9 mouse cellular contexts compared by ENCODE assay signal in the genomic region with DNA sequence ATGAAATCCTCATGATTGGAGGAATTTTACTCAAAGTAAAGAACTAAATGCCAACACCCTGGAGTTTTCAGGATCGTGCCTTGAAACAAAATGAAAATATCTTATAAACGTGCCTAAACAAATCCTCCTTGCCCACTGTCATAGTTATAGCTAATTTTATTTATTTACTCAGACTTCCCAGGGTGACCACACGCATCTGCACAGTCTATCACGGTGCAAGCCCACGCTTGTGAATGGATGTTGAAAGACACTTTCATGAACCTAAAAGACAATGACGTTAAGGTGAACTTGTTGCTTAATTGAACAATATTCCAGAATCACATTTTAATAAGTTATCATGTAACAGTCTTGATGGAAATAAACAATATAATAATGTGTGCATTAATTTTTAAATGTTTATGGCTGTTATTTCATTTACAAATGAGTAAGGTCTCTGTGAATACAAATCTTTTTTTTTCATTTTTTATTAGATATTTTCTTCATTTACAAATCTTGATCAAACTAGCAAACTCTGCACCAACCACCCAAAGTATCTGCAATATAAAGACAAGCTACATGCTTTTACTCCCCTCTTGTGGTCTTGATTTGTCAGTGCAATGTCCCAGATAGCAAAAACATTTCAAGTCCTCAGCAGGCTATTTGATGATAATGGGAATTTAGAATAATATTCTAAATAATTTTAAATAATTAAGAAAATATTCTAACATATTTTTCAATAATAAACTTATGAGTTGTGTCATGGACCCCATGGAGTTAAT. TPM values are rescaled to one million over a fixed set of nuclear protein-coding genes. Genes with fewer than 3 reads are reported as not detected.
DNase-seq lines count a peak whose midpoint lies in the region; ATAC-seq and TF ChIP-seq lines count a peak whose summit lies in the region.
"Had no signal": no experiment of that assay in that cellular context is flagged by ENCODE, and none has a peak within 500 bp of the region (broad histone marks: within the 10 kb centered on the region; RNA-seq: fewer than 3 reads in every experiment).

No protein-coding gene starts in this region.

- no peak overlapping the region for H3K4me2 ChIP-seq in forebrain, embryonic 15.5 days (replicated peaks)
- no peak overlapping the region for H3K4me2 ChIP-seq in forebrain, embryonic 11.5 days (ENCODE audit: low read depth, low read length, severe bottlenecking)
- H3K4me2 ChIP-seq in liver, postnatal 0 days (ENCODE audit: low read depth, low read length): no peak overlapping the region
- H3K4me2 ChIP-seq in liver, embryonic 11.5 days: no peak overlapping the region
- H3K4me2 ChIP-seq in lung, embryonic 16.5 days (ENCODE audit: low read depth, low read length): no peak overlapping the region

- no peak overlapping the region for H3K27ac ChIP-seq in forebrain, embryonic 15.5 days (replicated peaks)
- no peak overlapping the region for H3K27ac ChIP-seq in forebrain, embryonic 11.5 days (ENCODE audit: low read depth, low read length)
- no peak overlapping the region for H3K27ac ChIP-seq in liver, postnatal 0 days (ENCODE audit: low read depth)
- H3K27ac ChIP-seq in liver, embryonic 11.5 days (ENCODE audit: low read depth, low read length): no peak overlapping the region
- H3K27ac ChIP-seq in lung, embryonic 16.5 days (ENCODE audit: low read length): no peak overlapping the region

- H3K9me3 ChIP-seq in forebrain, embryonic 15.5 days: no peaks in the 10 kb centered on the region
- H3K9me3 ChIP-seq in forebrain, embryonic 11.5 days (ENCODE audit: control insufficient read depth, low read length): no peaks in the 10 kb centered on the region
- H3K9me3 ChIP-seq in liver, postnatal 0 days (ENCODE audit: low read length): no peaks in the 10 kb centered on the region
- H3K9me3 ChIP-seq in liver, embryonic 11.5 days (ENCODE audit: control insufficient read depth, low read length): no peaks in the 10 kb centered on the region
- no peaks in the 10 kb centered on the region for H3K9me3 ChIP-seq in lung, embryonic 16.5 days (ENCODE audit: control insufficient read depth, low read length)

- peak; percentile 75 for ATAC-seq in forebrain, embryonic 15.5 days (replicated peaks)
- ATAC-seq in forebrain, embryonic 11.5 days (replicated peaks; ENCODE audit: low FRiP score): no peak
- ATAC-seq in liver, postnatal 0 days: no peak
- no peak for ATAC-seq in liver, embryonic 11.5 days (replicated peaks; ENCODE audit: low FRiP score)
- ATAC-seq in lung, embryonic 16.5 days (ENCODE audit: low read depth): peak; percentile 49; the same call in 1 of the 2 replicates

- DNase-seq in forebrain, embryonic 11.5 days (ENCODE audit: low spot score): no peak
- no peak for DNase-seq in liver, postnatal 0 days
- DNase-seq in liver, embryonic 11.5 days (ENCODE audit: low spot score): no peak
- DNase-seq in c-Kit-positive CD71-negative TER-119-negative erythroid progenitor cells, embryonic 14.5 days (ENCODE audit: low read depth): peak; percentile 25
- no peak for DNase-seq in gastrocnemius, adult 8-10 months (ENCODE audit: low spot score in 2 of 2)
- DNase-seq in adrenal gland, postnatal 25 days: no peak

- no peak overlapping the region for H3K9ac ChIP-seq in forebrain, embryonic 15.5 days (replicated peaks)
- H3K9ac ChIP-seq in forebrain, embryonic 11.5 days (ENCODE audit: low read length): no peak overlapping the region
- no peak overlapping the region for H3K9ac ChIP-seq in liver, postnatal 0 days (replicated peaks)
- no peak overlapping the region for H3K9ac ChIP-seq in liver, embryonic 11.5 days (ENCODE audit: low read depth, low read length)
- H3K9ac ChIP-seq in lung, embryonic 16.5 days (ENCODE audit: low read length): no peak overlapping the region

- no peak for TF ChIP-seq EP300 in liver, postnatal 0 days (IDR thresholded peaks at IDR 0.05; ENCODE audit: low read depth)

- H3K4me1 ChIP-seq in forebrain, embryonic 15.5 days: no peaks in the 10 kb centered on the region
- no peaks in the 10 kb centered on the region for H3K4me1 ChIP-seq in forebrain, embryonic 11.5 days (replicated peaks; ENCODE audit: control insufficient read depth, insufficient read depth, low read length)
- H3K4me1 ChIP-seq in liver, postnatal 0 days (ENCODE audit: insufficient read depth): no peaks in the 10 kb centered on the region
- no peaks in the 10 kb centered on the region for H3K4me1 ChIP-seq in liver, embryonic 11.5 days (replicated peaks; ENCODE audit: control insufficient read depth, insufficient read depth, low read length)
- no peaks in the 10 kb centered on the region for H3K4me1 ChIP-seq in lung, embryonic 16.5 days (replicated peaks; ENCODE audit: control insufficient read depth, insufficient read depth, low read length)

- 85% methylated on average over 6 of the region's 6 CpGs for WGBS in forebrain, embryonic 15.5 days
- WGBS in forebrain, embryonic 11.5 days: 82% methylated on average over 6 of the region's 6 CpGs
- 75% methylated on average over 6 of the region's 6 CpGs for WGBS in liver, postnatal 0 days (ENCODE audit: insufficient replicate concordance)
- WGBS in liver, embryonic 11.5 days: 82% methylated on average over 6 of the region's 6 CpGs
- WGBS in lung, embryonic 16.5 days: 63% methylated on average over 6 of the region's 6 CpGs

- H3K4me3 ChIP-seq in forebrain, embryonic 15.5 days: no peak overlapping the region
- H3K4me3 ChIP-seq in forebrain, embryonic 11.5 days (ENCODE audit: low read depth, low read length): no peak overlapping the region
- no peak overlapping the region for H3K4me3 ChIP-seq in liver, postnatal 0 days (ENCODE audit: low read depth, low read length)
- no peak overlapping the region for H3K4me3 ChIP-seq in liver, embryonic 11.5 days (ENCODE audit: low read depth, low read length)
- no peak overlapping the region for H3K4me3 ChIP-seq in lung, embryonic 16.5 days (ENCODE audit: low read length)

- no peaks in the 10 kb centered on the region for H3K36me3 ChIP-seq in forebrain, embryonic 15.5 days
- H3K36me3 ChIP-seq in forebrain, embryonic 11.5 days (ENCODE audit: control insufficient read depth, insufficient read depth, low read length): no peaks in the 10 kb centered on the region
- H3K36me3 ChIP-seq in liver, postnatal 0 days (replicated peaks; ENCODE audit: insufficient read depth, low read length): no peaks in the 10 kb centered on the region
- no peaks in the 10 kb centered on the region for H3K36me3 ChIP-seq in liver, embryonic 11.5 days (ENCODE audit: control insufficient read depth, insufficient read depth, low read length)
- H3K36me3 ChIP-seq in lung, embryonic 16.5 days (ENCODE audit: control insufficient read depth, insufficient read depth, low read length): no peaks in the 10 kb centered on the region

- peak; percentile 79 for TF ChIP-seq CTCF in liver, postnatal 0 days (IDR thresholded peaks at IDR 0.05; ENCODE audit: low read depth)

- H3K27me3 ChIP-seq in forebrain, embryonic 15.5 days: no peaks in the 10 kb centered on the region
- H3K27me3 ChIP-seq in forebrain, embryonic 11.5 days (ENCODE audit: control insufficient read depth, insufficient read depth, low read length): no peaks in the 10 kb centered on the region
- no peaks in the 10 kb centered on the region for H3K27me3 ChIP-seq in liver, postnatal 0 days (ENCODE audit: insufficient read depth, low read length)
- no peaks in the 10 kb centered on the region for H3K27me3 ChIP-seq in liver, embryonic 11.5 days (replicated peaks; ENCODE audit: control insufficient read depth, insufficient read depth, low read length)
- no peaks in the 10 kb centered on the region for H3K27me3 ChIP-seq in lung, embryonic 16.5 days (ENCODE audit: control insufficient read depth, insufficient read depth, low read depth, low read length)

RNA-seq across cellular contexts. Expression of a gene that starts 30.4 kb away (rescaled TPM):
- polyA plus RNA-seq in forebrain, embryonic 15.5 days (2015; fragmentation: Nextera tagmentation; extraction: Ambion mirVana): not detected in 2 replicates
- not detected in 2 replicates for polyA plus RNA-seq in forebrain, embryonic 11.5 days (2014; fragmentation: Nextera tagmentation; extraction: Ambion mirVana)
- polyA plus RNA-seq in liver, postnatal 0 days (2015; fragmentation: Nextera tagmentation; extraction: Ambion mirVana): 0.21 and 0.34 TPM in 2 replicates
- not detected in 2 replicates for polyA plus RNA-seq in liver, embryonic 11.5 days (2014; fragmentation: Nextera tagmentation; extraction: Ambion mirVana)
- not detected in 2 replicates for polyA plus RNA-seq in lung, embryonic 16.5 days (2015; fragmentation: Nextera tagmentation; extraction: Ambion mirVana)
- under 1 TPM in 1 of 4 experiments, not detected in 3; 0.54 TPM for total RNA-seq in gastrocnemius, adult 8-10 months (2022)
- total RNA-seq in adrenal gland, postnatal 25 days (2021): 0.67 and 0.86 TPM in 2 replicates
- total RNA-seq: layer of hippocampus, adult 18-20 months had no signal

Comparison
In these comparisons a context has a peak if more than half of its experiments do, and no peak if none do; other contexts are left out.
1. ATAC-seq: peak in forebrain, embryonic 15.5 days (single experiment) and lung, embryonic 16.5 days (single experiment); none in forebrain, embryonic 11.5 days (single experiment), liver, postnatal 0 days (single experiment) and liver, embryonic 11.5 days (single experiment).